Mouse (Mus musculus): ENCODE data around the gene Acbd4.

DNA sequence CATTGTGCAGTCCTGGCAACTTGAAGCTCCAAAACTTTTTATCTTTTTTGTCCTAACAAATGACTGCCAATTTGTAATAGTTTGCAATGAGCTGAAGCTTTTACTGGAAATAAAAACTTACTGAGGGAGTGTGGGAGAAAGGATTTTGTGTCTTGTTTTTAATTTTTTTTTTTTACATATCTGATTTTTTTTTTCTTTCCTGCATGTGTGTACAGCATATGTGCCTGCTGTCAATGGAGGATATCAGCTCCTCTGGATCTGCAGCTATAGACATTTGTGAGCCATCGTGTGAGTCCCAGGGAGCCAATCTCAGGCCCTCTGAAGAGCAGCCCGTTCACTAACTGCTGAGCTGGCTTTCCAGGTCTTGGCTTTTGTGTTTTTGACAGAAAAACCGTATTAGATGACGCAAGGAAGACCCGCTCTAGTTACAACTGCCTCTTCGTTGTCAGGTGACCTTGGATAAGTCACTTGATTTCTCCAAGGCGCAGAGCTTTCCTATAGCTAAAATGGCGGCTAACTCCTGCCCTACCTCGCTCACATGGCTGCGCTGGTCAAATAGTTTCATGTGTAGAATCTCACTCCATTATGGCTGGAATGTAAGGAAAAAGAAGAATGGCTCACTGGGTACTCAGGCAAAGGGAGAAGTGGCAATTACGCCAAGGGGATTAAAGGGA, 12.9 kb downstream of the Acbd4 start:
- TF ChIP-seq CTCF (IDR thresholded peaks at IDR 0.05; ENCODE audit: low read depth, low read length) = no peak
- TF ChIP-seq TAL1 (conservative IDR thresholded peaks at IDR 0.05; ENCODE audit: low read depth, low read length) = no peak
- TF ChIP-seq GATA1 (IDR thresholded peaks at IDR 0.05; ENCODE audit: borderline replicate concordance, low read length) = no peak
